Mouse (Mus musculus): ENCODE data around the gene Prickle2.

DNA sequence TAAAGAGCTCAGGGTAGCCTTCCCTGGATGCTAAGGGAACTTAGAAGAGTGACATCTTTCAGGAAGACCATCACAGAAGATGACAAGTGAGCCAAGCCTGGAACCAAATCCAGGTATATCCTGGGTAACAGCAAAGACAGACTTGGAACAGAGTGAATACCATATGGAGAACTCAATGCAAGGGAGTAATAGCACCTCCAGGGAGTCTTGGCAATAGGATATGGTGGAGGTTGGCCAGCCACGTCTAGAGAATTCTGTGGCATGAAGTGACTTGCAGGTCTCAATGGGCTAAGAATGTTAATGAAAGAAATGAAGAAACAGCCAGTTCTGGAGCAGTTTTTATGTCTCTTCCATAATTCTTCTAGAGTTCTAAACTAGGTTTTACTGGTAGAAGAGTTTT, 63.0 kb downstream of the Prickle2 start:
- TF ChIP-seq CTCF (IDR thresholded peaks at IDR 0.05; ENCODE audit: low read depth, low read length) (no peak), GATA1 (IDR thresholded peaks at IDR 0.05; ENCODE audit: borderline replicate concordance, low read length) (no peak)

All from G1E (cell line).